Mouse (Mus musculus) activated CD4-positive, CD25-positive, alpha-beta regulatory T cell (primary cell): ENCODE results near the gene Gnb1l. TPM values are rescaled to one million over a fixed set of nuclear protein-coding genes. Genes with fewer than 3 reads are reported as not detected.

Source experiments
- polyA plus RNA-seq, 2 experiments: library from polyadenylated mRNA; unstranded; fragments of 100-300 nt; shearing (Covaris generic); gene quantifications; one replicate each; pipeline ENCODE4 v1.2.1; 2017

The Gnb1l gene
- polyA plus RNA-seq: 10 to 100 TPM; 15.9 to 16.0 TPM

GRCm38 (mm10) chr16:18498558-18498990, at the start of gene Gnb1l, which contains the start of gene Rtl10:
Gene Gnb1l, plus strand, starts transcription at chr16:18498713.
Gene Rtl10, plus strand, starts transcription at chr16:18498901.

DNA sequence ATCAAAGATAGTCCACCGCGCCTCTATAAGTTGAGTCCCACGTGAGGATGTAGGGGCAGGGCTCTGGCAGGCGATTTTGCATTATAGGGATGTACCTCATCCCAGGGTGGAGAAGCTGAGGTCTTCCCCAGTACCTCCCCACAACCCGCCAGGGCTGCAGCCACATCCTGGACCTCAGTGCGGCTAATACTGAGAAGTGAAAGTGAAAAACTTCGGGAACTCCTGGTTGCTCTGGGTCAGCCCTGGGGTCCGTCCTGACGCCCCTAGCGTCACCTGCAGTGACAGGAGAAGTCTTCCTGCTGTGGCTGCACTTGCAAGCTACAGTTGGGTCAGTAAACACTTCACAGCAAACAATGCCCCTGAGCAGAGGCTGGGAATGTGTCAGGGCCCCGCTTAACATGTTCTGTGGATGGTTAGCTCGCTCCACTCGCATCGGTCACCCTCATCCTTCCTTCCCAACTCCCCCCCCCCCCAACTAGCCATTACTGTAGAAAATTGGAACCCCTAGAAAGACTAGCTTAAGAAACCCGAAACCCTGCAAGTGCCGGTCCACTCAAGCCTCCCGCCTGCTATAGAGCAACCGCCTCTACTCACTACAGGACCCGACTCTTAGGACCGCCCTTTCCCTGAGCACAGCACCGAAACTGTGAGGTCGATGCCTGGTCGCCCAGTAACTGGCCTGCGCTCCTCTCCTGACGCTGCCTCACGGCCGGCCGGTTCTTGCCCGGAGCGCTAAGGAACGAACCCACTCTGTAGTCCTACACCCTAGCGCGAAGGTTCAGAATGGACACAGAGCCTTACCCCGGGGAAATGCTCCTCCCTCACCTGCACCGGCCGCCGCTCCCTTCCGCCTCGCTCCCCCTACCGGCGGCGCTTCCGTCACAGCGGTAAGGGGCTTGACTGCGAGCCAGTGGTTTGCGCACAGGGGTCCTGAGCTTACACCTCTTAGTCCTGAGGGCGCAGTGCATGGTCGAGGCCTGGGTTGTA, 91.6 kb downstream of the Gnb1l start, which contains the start of gene Tbx1:
Tbx1 (minus strand) TSS at position 868 of the 987 bp plus-strand sequence.

Other genes starting within 250 kb of the Gnb1l start
- 100 to 1,000 TPM; 245 to 294 TPM for gene Ranbp1, start 250.0 kb upstream of the Gnb1l start, polyA plus RNA-seq
- gene Gm49776, start 240.4 kb upstream of the Gnb1l start, polyA plus RNA-seq: under 1 TPM in 1 of 2 experiments, not detected in 1; 0.69 TPM
- 10 to 100 TPM; 20.9 to 25.4 TPM for gene Dgcr8, start 209.5 kb upstream of the Gnb1l start, polyA plus RNA-seq
- gene Tango2, start 150.6 kb upstream of the Gnb1l start, polyA plus RNA-seq: 10 to 100 TPM; 51.4 to 58.0 TPM
- gene Arvcf, start 150.5 kb upstream of the Gnb1l start, polyA plus RNA-seq: 1 to 10 TPM in 1 of 2 experiments, under 1 TPM in 1; 0.79 to 1.3 TPM
- 10 to 100 TPM; 25.5 to 37.5 TPM for gene Txnrd2, start 72.3 kb upstream of the Gnb1l start, polyA plus RNA-seq
- 10 to 100 TPM; 40.5 to 82.4 TPM for gene Comt, start 71.9 kb upstream of the Gnb1l start, polyA plus RNA-seq
- 1 to 10 TPM in 1 of 2 experiments, not detected in 1; 1.1 TPM for gene Rtl10, start 188 bp downstream of the Gnb1l start, polyA plus RNA-seq
- under 1 TPM in 1 of 2 experiments, not detected in 1; 0.39 TPM for gene Tbx1, start 92.0 kb downstream of the Gnb1l start, polyA plus RNA-seq
- under 1 TPM in 1 of 2 experiments, not detected in 1; 0.18 TPM for gene Gp1bb, start 123.7 kb downstream of the Gnb1l start, polyA plus RNA-seq
- not detected for gene Gm49601, start 127.7 kb downstream of the Gnb1l start, polyA plus RNA-seq
- under 1 TPM in 1 of 2 experiments, not detected in 1; 0.91 TPM for gene Sept5, start 131.2 kb downstream of the Gnb1l start, polyA plus RNA-seq